Mouse (Mus musculus): ENCODE measurements around the gene Tpcn1.

Tpcn1 gene

DNA sequence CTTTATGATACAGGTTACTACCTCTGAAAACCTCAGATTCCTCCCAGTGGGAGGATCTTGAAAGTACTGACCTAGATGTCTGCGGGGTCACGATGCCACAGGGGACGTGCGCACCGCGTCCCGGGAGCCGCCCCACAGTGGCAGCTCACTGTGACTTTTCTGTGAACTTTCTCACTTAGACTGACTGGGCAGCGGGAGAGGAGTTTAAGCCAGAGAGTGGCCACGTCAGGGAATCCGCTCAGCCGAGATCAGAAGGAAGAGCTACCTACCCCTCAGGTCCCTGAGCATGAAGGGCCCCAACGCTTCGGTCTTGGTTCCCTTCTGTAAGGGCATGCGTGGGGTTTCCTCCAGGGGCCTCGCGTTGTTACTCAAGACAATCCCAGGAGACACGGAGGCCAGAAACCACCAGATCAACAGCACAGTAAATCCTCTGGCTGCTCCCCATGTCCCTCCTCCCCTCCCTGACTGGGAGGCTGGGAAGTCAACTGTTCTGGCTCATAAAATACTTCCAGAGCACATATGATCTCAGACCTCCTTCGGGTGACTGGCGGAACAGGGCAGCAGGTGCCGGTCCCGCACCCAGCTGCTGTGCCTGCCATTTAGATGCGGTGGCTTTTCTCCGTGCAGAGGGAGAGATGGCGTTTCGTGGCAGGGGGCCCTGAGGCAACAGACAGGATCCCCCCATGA is 9.1 kb downstream of the Tpcn1 start:
- DNase-seq (ENCODE audit: extremely low spot score) = no peak

DNA sequence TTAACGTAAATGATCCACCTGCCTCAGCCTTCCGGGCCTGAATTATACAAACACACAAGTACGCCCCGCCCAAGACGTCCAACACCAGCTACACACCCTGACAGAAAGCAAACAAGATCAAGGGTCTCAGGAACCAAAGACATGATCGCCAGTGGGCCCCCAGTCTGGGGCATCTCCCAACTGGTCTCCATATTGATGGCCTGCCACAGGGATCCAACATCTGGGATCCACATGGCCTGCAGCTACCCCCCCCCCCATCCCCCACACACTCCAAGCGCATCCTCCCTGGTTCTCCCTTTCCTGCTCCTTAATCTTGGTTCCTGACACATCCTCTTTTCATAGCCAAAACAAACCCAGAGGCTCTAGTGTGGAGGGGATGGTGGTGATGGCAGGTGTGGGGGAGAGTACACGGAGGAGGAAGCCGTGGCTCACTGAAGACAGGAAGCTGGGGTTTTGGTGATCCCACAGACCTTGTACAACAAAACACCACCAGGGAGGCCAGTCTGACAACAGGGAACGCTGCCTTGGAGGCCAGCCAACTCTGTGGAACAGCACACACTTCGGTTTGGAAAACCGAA is 9.9 kb downstream of the Tpcn1 start:
- DNase-seq (ENCODE audit: extremely low spot score) = peak; percentile 66

DNA sequence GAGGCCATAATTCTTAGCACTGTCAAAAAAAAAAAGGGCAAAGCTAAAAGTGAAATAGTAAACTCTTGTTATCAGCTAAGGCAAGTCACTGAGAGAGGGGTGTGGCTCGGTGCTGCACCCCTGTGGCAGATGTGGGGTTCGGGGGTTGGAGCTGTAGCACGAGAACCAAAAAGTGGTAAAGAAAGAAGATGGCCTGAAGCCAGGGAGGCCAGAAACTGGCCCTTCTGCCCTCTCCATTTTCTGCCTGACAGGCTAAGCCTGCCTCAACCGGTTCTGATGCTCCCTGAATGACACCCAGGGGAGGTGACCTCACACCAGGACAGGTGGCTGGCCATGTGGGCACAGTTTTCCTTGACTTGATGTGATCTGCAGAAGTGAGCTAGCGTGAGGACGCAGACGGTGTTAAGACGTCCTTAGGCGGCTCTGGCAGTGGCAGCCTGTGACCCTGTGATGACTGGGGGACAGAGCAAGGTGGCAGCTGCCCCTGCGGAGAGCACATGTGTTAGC is 10.5 kb downstream of the Tpcn1 start:
- DNase-seq (ENCODE audit: extremely low spot score) = peak; percentile 50

DNA sequence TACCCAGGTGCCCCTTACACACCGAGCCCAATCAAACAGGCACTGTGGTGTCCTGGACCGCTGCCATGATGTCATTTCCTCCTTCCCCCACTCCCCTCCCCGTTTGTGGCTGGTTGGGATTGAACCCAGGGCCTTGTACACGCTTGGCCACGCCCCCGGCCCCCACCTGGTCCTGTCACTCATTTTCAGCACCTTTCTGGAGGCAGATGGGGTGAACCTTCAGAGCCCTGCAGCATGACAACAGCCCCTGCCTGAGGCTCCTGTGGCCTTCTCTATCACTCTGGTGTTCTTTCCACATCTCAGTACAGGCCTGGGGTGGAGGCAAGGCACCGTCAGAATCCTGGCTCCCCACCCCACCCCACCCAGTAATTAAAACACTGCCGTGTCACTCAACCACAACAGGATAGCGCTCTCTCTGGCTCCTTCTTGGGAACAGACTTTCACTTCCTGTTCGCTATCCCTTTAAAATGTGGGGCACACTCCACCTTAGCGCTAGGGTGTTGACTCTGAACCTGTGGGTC is 11.6 kb downstream of the Tpcn1 start:
- no peak for DNase-seq (ENCODE audit: extremely low spot score)

DNA sequence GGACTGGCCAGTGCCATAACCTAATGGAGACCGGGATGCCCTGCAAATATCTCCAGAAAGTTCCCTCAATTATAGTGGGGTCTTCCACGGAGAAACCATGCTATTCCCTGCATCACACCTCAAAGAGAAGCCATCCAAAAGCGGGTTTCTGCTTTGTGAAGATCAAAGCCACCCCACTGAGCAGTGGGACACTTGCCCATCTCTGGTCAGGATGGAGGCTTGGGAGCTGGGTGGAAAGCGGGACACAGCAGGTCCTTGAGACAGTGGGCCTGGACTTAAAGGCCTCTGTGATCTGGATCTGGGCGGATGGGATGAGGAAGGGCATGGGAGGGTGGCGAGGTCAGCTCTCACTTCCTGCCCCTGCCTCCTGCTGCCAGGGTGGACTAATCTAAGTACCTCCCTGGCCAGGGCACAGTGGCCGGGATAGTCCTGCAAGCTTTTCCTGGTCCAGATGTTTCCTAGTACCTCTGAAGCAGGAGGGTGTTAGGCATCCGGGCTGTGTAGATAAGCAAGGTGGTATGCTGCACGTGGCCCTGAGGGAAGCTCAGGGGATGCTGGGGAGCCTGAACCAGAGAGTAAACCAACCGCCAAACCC is 13.9 kb downstream of the Tpcn1 start:
- DNase-seq (ENCODE audit: extremely low spot score) = no peak

DNA sequence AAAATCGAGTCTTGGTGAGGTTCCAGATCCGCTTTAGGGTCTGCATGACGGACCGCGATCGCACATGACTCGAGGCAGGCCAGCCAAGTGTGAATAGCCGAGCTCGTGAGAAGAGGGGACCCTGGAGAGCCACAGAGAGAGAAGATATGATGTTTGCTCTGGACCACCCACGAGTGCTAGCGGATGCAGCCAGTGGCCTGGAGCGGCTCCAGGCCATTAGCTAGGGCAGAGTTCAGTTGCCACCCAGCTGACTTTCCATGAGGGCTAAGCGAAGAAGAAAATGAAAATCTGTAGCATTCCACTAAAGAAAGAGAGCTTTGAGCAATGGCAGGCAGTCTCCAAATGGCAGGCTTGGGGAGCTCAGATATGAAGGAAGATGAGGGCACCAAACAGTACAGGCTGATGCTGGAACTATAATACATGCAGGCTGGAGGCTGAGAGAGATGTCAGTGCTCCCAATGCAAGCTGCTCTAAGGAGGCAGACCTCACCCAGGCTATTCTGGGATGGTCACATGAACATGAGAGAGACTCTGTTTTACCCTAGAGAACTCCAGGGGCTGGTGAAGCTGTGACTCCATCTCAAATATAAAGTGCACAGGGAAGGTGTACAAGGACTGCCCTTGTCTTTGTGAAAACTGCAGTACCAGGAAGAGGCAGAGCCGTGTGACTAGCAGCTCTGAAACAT is 17.3 kb downstream of the Tpcn1 start:
- DNase-seq (ENCODE audit: extremely low spot score) = no peak

DNA sequence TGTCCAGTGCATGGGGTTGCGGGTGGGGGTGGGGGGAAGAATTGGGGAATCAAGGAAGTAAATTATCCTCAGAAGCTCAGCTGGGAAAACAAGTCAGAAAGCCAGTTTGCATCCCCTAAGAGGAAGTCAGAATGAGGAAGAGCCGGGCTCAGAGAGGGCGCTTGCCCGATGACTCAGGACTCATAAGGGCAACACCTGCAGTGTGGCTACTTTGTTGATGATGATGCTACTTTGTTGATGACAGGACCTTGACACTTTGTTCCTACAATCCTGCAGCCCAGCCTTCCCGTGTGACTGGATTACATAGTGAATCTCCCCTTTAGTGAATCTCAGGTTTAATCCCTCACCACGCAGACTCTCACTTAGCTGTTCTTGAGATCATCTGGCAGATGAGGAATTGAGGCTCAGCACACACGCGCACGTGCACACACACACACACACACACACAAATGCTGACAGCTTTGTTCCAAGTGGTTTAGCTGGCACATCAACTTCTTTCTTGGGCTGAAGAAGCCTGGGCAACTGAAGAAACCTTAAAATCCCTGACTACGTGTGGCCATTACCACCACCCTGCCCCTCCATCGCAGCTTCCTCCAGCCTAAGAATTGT is 18.1 kb downstream of the Tpcn1 start:
- DNase-seq (ENCODE audit: extremely low spot score) = no peak

DNA sequence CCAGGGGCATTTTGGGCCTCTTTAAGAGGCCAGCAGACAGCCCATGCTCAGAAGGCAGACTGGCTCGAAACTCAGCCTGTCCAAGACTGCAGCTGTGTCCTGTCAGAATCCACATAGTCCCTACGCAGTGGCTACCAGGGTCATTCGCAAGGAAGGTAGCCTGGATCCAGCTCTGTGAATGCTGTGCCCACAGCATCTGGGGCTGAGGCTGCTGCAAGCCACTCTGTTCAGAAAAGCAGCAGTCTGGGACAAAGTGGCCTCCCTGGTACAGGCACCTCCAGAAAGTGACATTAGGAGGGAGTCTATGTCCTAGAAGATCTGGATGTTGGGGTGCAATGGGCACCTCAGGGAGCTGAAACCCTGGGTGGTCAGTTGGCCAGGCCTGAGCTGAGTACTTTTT is 18.7 kb downstream of the Tpcn1 start:
- DNase-seq (ENCODE audit: extremely low spot score) = no peak

DNA sequence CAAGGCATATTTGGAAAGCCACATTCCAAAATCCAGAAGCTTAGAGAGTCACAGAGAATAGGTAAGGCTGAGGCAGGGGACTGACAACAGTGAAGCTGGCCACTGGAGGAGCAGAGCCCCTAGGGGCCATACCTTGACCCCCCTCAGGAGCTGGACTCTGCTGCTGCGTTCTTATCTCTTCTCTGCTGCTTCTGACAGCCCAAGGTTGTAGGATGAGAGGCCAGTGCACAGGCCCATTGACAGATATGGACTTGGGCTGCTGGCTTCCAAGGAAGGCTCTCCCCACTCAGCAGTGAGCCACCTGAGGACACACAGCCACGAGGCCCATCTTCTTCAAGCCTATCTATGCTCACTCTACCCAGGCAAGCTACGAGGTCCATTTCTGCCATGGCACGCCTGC is 19.5 kb downstream of the Tpcn1 start:
- DNase-seq (ENCODE audit: extremely low spot score) = no peak

DNA sequence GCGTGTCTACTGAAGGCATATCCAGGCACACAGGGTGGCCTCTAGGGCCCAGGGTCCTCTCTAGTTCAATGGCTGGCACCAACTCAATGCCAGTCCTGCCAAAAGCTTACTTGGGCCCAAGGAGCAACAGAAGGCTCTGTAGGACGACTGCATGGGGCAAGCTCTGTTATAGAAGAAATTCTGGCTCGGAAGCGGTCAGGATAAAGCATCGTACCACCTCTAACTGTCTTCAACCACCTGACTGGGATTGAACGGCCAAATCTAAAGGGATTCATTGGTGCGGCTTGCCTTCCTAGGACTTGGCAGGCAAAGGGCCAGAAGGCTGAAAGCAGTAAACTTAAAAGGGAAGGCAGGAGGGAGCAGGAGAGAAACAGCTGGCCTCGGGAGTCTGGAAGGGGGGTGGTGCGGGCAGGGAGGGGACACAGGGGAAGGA is 20.1 kb downstream of the Tpcn1 start:
- no peak for DNase-seq (ENCODE audit: extremely low spot score)

DNA sequence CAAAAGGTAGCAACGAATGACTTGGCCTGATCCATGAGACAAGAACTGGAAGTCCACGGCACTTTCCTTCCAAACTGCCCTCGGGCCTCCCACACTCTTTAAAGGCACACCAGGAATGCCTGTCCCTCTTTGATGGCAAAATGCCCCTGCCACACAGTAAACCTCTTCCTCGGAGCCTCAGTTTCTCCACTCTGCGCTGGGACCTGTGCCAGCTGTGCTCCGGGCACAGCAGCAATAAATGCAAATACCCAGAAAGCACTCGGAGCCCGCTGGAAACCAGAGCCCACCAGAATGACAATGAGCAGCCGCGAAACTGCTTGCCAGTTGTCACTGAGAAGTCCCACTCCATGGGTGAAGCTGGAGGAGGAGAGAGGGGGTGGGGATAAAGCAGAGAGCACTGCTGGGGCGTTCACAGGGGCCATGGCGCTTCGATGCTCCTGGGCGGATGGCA is 20.7 kb downstream of the Tpcn1 start:
- DNase-seq (ENCODE audit: extremely low spot score) = no peak

DNA sequence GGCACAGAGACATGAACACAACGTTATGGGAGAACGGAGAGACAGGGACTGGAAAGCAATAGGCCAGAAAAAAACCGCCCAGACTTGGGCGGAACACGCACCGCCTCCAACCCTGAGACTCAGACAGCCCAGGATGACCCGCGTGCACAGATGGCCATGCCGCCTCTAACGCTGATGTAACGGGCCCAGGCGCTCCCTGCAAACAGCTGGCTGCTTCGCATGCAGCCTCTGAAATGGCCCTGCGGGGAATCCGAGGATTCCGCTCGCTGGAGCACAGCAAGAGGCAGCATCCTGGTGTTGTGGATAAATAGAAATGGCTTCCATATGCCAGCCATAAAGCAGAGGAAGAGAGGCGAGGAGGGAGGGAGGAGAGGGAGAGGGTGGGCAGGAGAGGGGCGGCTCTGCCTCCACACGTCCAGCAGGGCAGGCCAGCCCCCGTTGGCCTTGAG is 21.2 kb downstream of the Tpcn1 start:
- DNase-seq (ENCODE audit: extremely low spot score) = peak; percentile 67

DNA sequence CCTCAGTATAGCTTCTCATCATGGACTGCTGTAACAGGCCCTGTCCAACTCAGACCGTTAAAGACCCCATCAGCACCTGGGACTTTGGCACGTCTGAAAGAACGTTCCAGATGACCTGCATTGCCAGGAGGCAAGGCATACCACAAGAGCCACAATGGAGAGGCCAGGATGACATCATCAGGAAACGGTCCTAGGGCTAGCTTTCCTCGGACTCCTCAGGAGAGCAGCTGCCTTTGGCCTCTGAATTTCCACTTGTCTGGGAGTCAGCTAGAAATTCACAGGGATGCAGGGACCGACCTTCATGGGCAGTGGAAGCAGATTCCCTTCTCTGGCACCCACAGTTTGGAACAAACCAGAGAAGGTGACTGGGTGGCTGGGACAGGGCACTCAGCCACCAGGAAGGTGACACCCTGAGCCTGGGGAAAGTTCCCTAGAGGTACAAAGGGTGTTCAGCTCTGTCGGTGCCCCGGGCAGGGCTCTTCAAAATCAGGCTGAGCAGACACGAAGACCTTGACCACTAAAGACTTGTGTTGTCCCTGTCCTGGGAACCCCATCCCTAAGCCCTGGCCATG is 21.7 kb downstream of the Tpcn1 start:
- no peak for DNase-seq (ENCODE audit: extremely low spot score)

DNA sequence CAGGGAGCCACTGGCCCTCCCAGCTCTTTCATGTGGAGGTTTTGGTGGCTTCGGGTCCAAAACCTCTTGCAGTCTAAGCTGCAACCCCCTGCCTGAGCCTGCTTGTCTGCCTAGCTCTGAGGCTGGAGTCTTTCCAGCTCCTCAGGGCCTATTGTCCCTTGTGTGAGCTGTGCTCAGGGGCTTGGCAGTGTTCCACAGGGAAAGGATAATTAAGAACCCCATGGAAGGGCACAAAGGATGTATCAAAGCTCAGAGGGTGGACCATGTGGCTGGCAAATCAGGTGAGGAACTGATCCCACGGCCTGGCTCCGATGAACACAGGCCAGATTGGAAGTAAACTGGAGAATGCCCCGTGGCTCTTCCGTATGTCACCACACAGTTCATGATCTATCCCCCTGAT is 22.4 kb downstream of the Tpcn1 start:
- DNase-seq (ENCODE audit: extremely low spot score) = no peak

DNA sequence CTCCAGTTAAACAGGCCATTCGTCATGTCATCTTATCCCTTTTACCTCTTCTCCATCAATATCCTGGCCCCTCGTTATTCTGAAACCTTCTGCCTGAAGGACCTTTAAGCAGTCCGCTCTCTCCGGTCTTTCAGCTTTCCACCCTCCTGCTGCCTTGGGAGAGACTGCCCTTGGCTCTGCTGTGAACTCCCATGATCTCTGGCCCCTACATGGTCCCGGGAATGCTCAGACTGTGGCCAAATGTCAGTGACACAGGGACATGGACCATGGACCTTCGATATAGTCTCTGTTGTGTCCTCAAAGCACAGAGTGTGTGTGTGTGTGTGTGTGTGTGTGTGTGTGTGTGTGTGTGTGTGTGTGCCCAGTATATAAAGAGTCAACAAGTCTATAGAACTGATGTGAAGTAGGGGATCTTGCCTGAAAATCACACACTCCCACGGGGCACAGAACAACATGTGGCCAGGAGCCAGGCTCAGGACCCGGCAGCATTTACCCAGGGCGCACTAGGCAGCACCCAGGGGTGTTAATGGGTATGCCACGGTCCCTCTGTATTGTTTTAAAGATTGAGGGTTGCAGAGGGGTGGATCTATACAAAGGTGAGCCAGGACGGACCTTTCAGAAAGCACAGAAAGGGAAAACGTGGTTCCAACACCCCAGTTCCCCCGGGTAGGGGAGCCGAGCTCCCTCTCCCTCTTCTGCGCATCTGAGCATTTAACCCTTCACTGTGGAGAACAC is 23.1 kb downstream of the Tpcn1 start:
- DNase-seq (ENCODE audit: extremely low spot score) = no peak

DNA sequence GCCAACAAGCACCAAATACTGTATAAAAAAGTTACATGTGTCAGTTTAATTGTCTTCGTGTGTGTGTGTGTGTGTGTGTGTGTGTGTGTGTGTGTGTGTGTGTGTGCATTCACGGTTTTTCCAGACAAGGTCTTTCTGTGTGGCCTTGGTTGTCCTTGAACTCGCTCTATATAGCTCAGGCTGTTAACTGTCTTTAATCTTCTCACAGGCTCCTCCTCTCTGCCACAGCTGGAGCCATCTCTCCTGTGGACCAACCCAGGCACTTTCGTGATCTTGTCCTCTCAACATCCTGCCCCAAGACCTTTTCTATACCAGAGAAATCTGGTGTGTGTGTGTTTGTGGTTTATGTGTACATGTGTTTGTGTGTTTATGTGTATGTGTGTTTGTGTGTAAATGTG is 24.6 kb downstream of the Tpcn1 start:
- no peak for DNase-seq (ENCODE audit: extremely low spot score)

DNA sequence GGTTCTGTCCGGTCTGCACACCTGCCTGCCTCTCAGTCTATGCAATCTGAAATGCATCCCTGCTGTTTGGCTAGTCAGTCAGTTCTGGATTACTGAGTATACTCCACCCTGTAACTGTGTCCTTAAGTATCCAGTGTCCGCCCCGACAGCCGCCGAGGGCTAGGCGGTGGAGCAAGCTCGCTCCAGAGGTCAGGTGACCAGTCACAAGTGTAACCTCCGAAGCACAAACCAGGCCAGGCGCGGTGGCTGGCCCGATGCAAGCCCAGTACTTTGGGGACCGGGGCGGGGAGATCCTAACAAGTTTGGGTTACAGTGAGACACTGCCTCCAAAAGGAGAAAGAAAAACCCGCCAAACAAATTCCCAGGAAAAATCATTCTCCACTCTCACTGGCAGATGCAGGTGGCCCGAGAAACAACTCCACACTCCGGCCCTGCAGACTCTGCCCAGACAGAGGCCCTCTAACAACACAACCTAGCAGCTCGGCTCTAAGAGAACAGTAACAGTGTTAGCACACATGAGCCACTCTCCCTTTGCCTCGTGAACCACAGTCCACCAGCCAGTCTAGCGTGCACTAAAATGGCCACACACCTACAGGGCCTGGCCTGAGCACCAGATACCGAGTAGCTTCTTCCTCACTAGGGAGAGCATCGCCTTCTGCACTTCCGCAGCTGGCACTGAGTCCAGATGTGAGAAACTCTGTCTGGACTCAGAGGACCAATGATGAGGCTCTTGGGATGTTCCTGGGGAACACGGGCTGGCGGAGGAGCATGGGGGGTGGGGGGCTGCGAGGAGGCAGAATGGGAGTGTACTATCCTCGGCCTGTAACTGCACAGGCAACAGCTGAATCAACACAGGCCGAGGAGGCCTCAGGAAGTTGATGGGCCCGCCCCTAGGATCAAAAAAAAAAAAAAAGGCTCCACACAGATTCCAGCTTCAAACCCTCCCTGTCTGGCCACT is 25.2 kb downstream of the Tpcn1 start:
- peak; percentile 61 for DNase-seq (ENCODE audit: extremely low spot score)

DNA sequence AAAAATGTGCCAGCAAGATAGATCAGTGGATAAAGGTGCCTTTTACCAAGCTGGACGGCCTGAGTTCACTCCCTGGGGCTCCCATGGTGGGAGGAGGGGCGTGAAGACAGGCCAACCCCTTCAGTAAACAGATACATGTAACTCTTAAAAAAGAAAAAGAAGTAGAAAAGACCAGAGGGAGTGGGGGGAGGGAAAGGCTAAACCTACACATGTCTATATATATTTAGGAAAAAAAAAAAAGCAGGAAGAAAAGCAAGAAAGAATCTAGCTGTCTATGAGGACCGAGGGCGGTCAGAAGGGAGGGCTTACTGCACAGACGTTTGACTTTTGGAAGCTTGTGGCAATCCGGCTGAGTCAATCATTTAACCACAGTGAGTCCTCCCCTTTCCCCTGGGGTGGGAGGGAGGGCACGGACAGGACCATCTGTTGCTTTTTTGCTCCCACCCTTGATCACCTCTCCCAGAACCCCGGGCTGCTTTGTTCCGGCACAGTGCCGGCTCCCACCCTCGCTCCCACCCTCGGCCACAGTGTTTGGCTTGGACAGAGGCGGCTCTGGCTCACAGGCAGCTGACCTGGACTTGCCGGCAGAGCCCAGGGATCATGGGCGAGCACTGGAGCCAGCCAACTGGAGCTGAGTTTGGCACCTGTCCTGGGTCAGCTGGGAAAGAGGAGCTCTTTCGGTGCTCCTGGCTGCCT is 27.7 kb downstream of the Tpcn1 start:
- peak; percentile 66 for DNase-seq (ENCODE audit: extremely low spot score)

DNA sequence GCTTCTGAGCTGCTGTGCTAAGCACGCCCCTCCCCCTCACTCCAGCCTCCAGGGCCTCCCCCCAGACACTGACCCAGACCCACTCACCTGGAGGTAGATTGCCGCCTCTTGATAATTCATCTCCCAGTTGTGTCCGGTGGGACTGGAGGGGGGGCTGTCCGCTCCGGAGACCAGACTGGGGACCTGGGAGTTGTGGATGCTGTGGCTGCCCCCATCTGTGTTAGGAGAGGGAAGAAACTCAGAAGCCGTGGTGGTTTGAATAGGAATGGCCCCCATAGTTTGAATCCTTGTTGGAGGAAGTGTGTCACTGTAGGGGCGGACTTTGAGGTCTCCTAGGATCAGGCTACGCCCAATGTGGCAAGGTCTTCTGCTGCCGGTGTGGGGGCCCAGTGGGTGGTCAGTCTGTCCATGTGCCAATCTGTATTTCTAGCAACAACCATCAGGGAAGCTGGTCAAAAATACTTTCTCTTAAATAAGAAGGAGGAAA is 28.3 kb downstream of the Tpcn1 start:
- DNase-seq (ENCODE audit: extremely low spot score) = no peak

Data from embryo, embryonic 9.5 days (tissue).